Mouse (Mus musculus) erythroblast, embryonic 14.5 days (primary cell): Measurements from ENCODE around the gene Prkag2. TPM values are rescaled to one million over a fixed set of nuclear protein-coding genes. Genes with fewer than 3 reads are reported as not detected.
"Not testable (repeated sequence)": the region's sequence is repeated elsewhere in the genome, so short reads cannot be mapped to it uniquely, and the experiment has no call there.

ENCODE experiments used
- H3K27me3 ChIP-seq: 2 replicates; pipeline ENCODE4 v1.6.1; 2012; ENCODE audit warnings: inconsistent platforms; ENCODE audit not compliant: control insufficient read depth
- H3K36me3 ChIP-seq: 2 replicates; pipeline ENCODE4 v1.6.1; 2012; ENCODE audit warnings: mild to moderate bottlenecking, inconsistent platforms; ENCODE audit not compliant: control insufficient read depth
- H3K4me1 ChIP-seq: 2 replicates; pipeline ENCODE4 v1.6.1; 2012; ENCODE audit warnings: inconsistent platforms; ENCODE audit not compliant: control insufficient read depth
- H3K4me3 ChIP-seq: replicated peaks from 2 replicates; pipeline ENCODE3; 2012; ENCODE audit warnings: moderate library complexity, mild to moderate bottlenecking, inconsistent platforms
- H3K9me3 ChIP-seq: 2 replicates; pipeline ENCODE4 v1.6.1; 2012; ENCODE audit warnings: low read length, inconsistent platforms, mixed read lengths; ENCODE audit not compliant: control insufficient read depth
- GATA1 ChIP-seq: IDR thresholded peaks from 2 replicates; pipeline ENCODE4 v1.6.1; 2012; ENCODE audit warnings: low read length, inconsistent platforms, mixed read lengths
- TAL1 ChIP-seq: IDR thresholded peaks from 3 replicates; pipeline ENCODE4 v1.6.1; 2012; ENCODE audit warnings: low read length, inconsistent platforms, mixed read lengths
- polyA plus RNA-seq: library from polyadenylated mRNA; stranded (reverse); fragments of >175 nt; gene quantifications from 2 replicates; pipeline ENCODE4 v1.2.3, GENCODE M21; 2012

Prkag2 gene
- polyA plus RNA-seq, 1 experiment = 0.07 TPM

GRCm38 (mm10) chr5:24827173-24827572 is 273.3 kb downstream of the Prkag2 start:
- TF ChIP-seq TAL1 = no peak
- Histone ChIP-seq H3K4me3 (no peak overlapping the region), H3K4me1 (peaks cover 27% of the 10 kb centered on the region)

GRCm38 (mm10) chr5:24826056-24826770 is 274.2 kb downstream of the Prkag2 start:
- Histone ChIP-seq H3K9me3 (no peaks in the 10 kb centered on the region), H3K4me3 (no peak overlapping the region), H3K4me1 (peaks cover 23% of the 10 kb centered on the region), H3K27me3 (no peaks in the 10 kb centered on the region), H3K36me3 (peaks cover 23% of the 10 kb centered on the region)
- no peak for TF ChIP-seq TAL1
- TF ChIP-seq GATA1 = no peak

More at GRCm38 (mm10) chr5:24827173-24827572, 273.3 kb downstream of the Prkag2 start:
- peaks cover 21% of the 10 kb centered on the region for H3K36me3 ChIP-seq
- no peaks in the 10 kb centered on the region for H3K9me3 ChIP-seq
- H3K27me3 ChIP-seq = no peaks in the 10 kb centered on the region

- Histone ChIP-seq H3K4me1 (peaks cover 20% of the 10 kb centered on the region), H3K36me3 (peaks cover 23% of the 10 kb centered on the region)
- TF ChIP-seq GATA1 = no peak
- no peak for TF ChIP-seq TAL1
Observed at GRCm38 (mm10) chr5:24825365-24826055, 274.9 kb downstream of the Prkag2 start.

GRCm38 (mm10) chr5:24823864-24824405 is 276.5 kb downstream of the Prkag2 start:
- peaks cover 17% of the 10 kb centered on the region for H3K4me1 ChIP-seq
- H3K9me3 ChIP-seq = no peaks in the 10 kb centered on the region
- H3K4me3 ChIP-seq = no peak overlapping the region
- no peaks in the 10 kb centered on the region for H3K27me3 ChIP-seq
- H3K36me3 ChIP-seq = peaks cover 28% of the 10 kb centered on the region
- TF ChIP-seq GATA1 (no peak), TAL1 (no peak)

More at GRCm38 (mm10) chr5:24825365-24826055, 274.9 kb downstream of the Prkag2 start:
- H3K4me3 ChIP-seq = no peak overlapping the region
- H3K9me3 ChIP-seq = no peaks in the 10 kb centered on the region
- H3K27me3 ChIP-seq = no peaks in the 10 kb centered on the region

GRCm38 (mm10) chr5:24822781-24823180 is 277.7 kb downstream of the Prkag2 start:
- TF ChIP-seq TAL1 (no peak), GATA1 (no peak)
- no peaks in the 10 kb centered on the region for H3K27me3 ChIP-seq
- H3K4me1 ChIP-seq = peaks cover 13% of the 10 kb centered on the region
- peaks cover 38% of the 10 kb centered on the region for H3K36me3 ChIP-seq
- no peak overlapping the region for H3K4me3 ChIP-seq
- H3K9me3 ChIP-seq = no peaks in the 10 kb centered on the region

- H3K4me3 ChIP-seq, H3K27me3 ChIP-seq, H3K9me3 ChIP-seq: not testable (repeated sequence)
- peaks cover 11% of the 10 kb centered on the region for H3K4me1 ChIP-seq
- H3K36me3 ChIP-seq = peaks cover 40% of the 10 kb centered on the region
Observed at GRCm38 (mm10) chr5:24822231-24822630, 278.2 kb downstream of the Prkag2 start.

- Histone ChIP-seq H3K9me3 (no peaks in the 10 kb centered on the region), H3K36me3 (peaks cover 46% of the 10 kb centered on the region), H3K4me1 (peaks cover 8% of the 10 kb centered on the region), H3K4me3 (no peak overlapping the region), H3K27me3 (no peaks in the 10 kb centered on the region)
- TF ChIP-seq GATA1 (no peak), TAL1 (no peak)
Observed at GRCm38 (mm10) chr5:24821403-24821841, 279.0 kb downstream of the Prkag2 start.

- Histone ChIP-seq H3K36me3 (peaks cover 50% of the 10 kb centered on the region), H3K4me1 (peaks cover 5% of the 10 kb centered on the region), H3K27me3 (no peaks in the 10 kb centered on the region), H3K9me3 (no peaks in the 10 kb centered on the region), H3K4me3 (no peak overlapping the region)
- TF ChIP-seq GATA1 (no peak), TAL1 (no peak)
Observed at GRCm38 (mm10) chr5:24820627-24821026, 279.8 kb downstream of the Prkag2 start.

GRCm38 (mm10) chr5:24817191-24817590 is 283.3 kb downstream of the Prkag2 start:
- no peaks in the 10 kb centered on the region for H3K27me3 ChIP-seq
- no peak overlapping the region for H3K4me3 ChIP-seq
- no peaks in the 10 kb centered on the region for H3K4me1 ChIP-seq
- TF ChIP-seq GATA1 (no peak), TAL1 (no peak)
- peaks cover 76% of the 10 kb centered on the region for H3K36me3 ChIP-seq
- no peaks in the 10 kb centered on the region for H3K9me3 ChIP-seq
